Mouse (Mus musculus): Measurements from ENCODE around the gene Gal. TPM values are rescaled to one million over a fixed set of nuclear protein-coding genes. Genes with fewer than 3 reads are reported as not detected.

The Gal gene
- polyA plus RNA-seq, 1 experiment from 2014 or later, result not detected

DNA sequence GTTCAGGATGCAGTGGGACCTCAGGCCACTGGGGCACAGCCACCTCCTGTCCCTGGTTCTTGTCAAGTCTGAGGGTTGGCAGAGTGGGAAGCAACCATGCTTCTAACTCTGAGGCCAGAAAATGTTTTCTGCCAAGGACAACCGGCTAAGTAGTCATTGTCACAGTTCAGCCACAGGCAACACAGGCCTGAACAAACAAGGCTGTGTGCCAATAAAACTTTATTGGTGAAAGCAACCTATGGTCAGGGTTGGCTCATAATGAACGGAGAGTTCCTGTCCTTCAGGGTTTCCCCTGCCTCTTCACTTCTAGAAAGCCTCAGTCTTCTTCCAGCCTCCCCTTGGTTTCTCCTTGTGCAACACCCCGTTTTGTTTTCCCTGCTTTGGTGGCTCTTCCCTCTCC is 21.5 kb upstream of the Gal start:
- TF ChIP-seq CTCF (IDR thresholded peaks at IDR 0.05; ENCODE audit: low read depth) (no peak), EP300 (IDR thresholded peaks at IDR 0.05; ENCODE audit: low read depth) (no peak)
- Histone ChIP-seq H3K36me3 (replicated peaks; ENCODE audit: insufficient read depth, low read length) (no peaks in the 10 kb centered on the region), H3K27ac (ENCODE audit: low read depth) (no peak overlapping the region), H3K4me3 (ENCODE audit: low read depth, low read length) (no peak overlapping the region), H3K27me3 (ENCODE audit: insufficient read depth, low read length) (no peaks in the 10 kb centered on the region), H3K9ac (replicated peaks) (no peak overlapping the region), H3K9me3 (ENCODE audit: low read length) (no peaks in the 10 kb centered on the region), H3K4me2 (ENCODE audit: low read depth, low read length) (no peak overlapping the region), H3K4me1 (ENCODE audit: insufficient read depth) (no peaks in the 10 kb centered on the region)
- 69% methylated on average over 3 of the region's 3 CpGs for WGBS (ENCODE audit: insufficient replicate concordance)
- ATAC-seq (no peak), DNase-seq (no peak)

DNA sequence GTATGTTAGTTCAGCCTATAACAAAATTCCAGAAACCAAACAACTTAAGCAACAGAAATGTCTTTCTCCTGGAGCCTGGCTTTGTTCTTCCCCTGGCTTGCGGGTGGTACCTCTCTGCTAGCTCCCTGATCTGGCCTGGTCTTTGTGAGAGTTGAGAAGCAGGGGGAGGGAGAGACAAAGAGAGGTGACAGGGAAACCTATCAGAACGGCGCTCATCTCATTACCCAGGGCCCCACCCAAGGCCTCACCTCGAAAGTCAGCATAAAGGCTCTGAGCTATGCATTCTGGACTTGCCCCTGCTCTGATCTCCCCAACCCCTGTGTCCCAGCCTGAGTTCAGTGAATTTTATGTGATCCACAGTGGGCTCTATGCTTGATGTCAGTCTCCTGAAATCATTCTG is 20.3 kb upstream of the Gal start:
- no peaks in the 10 kb centered on the region for H3K9me3 ChIP-seq (ENCODE audit: low read length)
- H3K9ac ChIP-seq (replicated peaks), result no peak overlapping the region
- H3K4me1 ChIP-seq (ENCODE audit: insufficient read depth), result no peaks in the 10 kb centered on the region
- no peak for DNase-seq
- H3K36me3 ChIP-seq (replicated peaks; ENCODE audit: insufficient read depth, low read length), result no peaks in the 10 kb centered on the region
- H3K27me3 ChIP-seq (ENCODE audit: insufficient read depth, low read length), result no peaks in the 10 kb centered on the region
- no peak for TF ChIP-seq EP300 (IDR thresholded peaks at IDR 0.05; ENCODE audit: low read depth)
- no peak for TF ChIP-seq CTCF (IDR thresholded peaks at IDR 0.05; ENCODE audit: low read depth)
- H3K27ac ChIP-seq (ENCODE audit: low read depth), result no peak overlapping the region
- no peak for ATAC-seq
- no peak overlapping the region for H3K4me2 ChIP-seq (ENCODE audit: low read depth, low read length)
- WGBS (ENCODE audit: insufficient replicate concordance), result 43% methylated on average over 4 of the region's 4 CpGs
- H3K4me3 ChIP-seq (ENCODE audit: low read depth, low read length), result no peak overlapping the region

GRCm38 (mm10) chr19:3434124-3434523 is 19.8 kb upstream of the Gal start:
- no peak for ATAC-seq

GRCm38 (mm10) chr19:3431969-3432368 is 17.6 kb upstream of the Gal start:
- ATAC-seq, result no peak
- 70% methylated on average over 1 of the region's 2 CpGs for WGBS (ENCODE audit: insufficient replicate concordance)
- no peaks in the 10 kb centered on the region for H3K9me3 ChIP-seq (ENCODE audit: low read length)
- H3K27me3 ChIP-seq (ENCODE audit: insufficient read depth, low read length), result no peaks in the 10 kb centered on the region
- H3K27ac ChIP-seq (ENCODE audit: low read depth), result no peak overlapping the region
- DNase-seq, result no peak
- H3K4me1 ChIP-seq (ENCODE audit: insufficient read depth), result no peaks in the 10 kb centered on the region
- H3K36me3 ChIP-seq (replicated peaks; ENCODE audit: insufficient read depth, low read length), result no peaks in the 10 kb centered on the region
- no peak overlapping the region for H3K4me3 ChIP-seq (ENCODE audit: low read depth, low read length)
- no peak for TF ChIP-seq CTCF (IDR thresholded peaks at IDR 0.05; ENCODE audit: low read depth)
- no peak for TF ChIP-seq EP300 (IDR thresholded peaks at IDR 0.05; ENCODE audit: low read depth)
- no peak overlapping the region for H3K9ac ChIP-seq (replicated peaks)
- no peak overlapping the region for H3K4me2 ChIP-seq (ENCODE audit: low read depth, low read length)

More at GRCm38 (mm10) chr19:3434124-3434523, 19.8 kb upstream of the Gal start:
- H3K9me3 ChIP-seq (ENCODE audit: low read length), result no peaks in the 10 kb centered on the region
- TF ChIP-seq CTCF (IDR thresholded peaks at IDR 0.05; ENCODE audit: low read depth) (no peak), EP300 (IDR thresholded peaks at IDR 0.05; ENCODE audit: low read depth) (no peak)
- H3K4me3 ChIP-seq (ENCODE audit: low read depth, low read length), result no peak overlapping the region
- WGBS (ENCODE audit: insufficient replicate concordance), result 38% methylated on average over 4 of the region's 4 CpGs
- H3K36me3 ChIP-seq (replicated peaks; ENCODE audit: insufficient read depth, low read length), result no peaks in the 10 kb centered on the region
- H3K4me2 ChIP-seq (ENCODE audit: low read depth, low read length), result no peak overlapping the region
- DNase-seq, result no peak
- H3K27ac ChIP-seq (ENCODE audit: low read depth), result no peak overlapping the region
- H3K27me3 ChIP-seq (ENCODE audit: insufficient read depth, low read length), result no peaks in the 10 kb centered on the region
- no peak overlapping the region for H3K9ac ChIP-seq (replicated peaks)
- no peaks in the 10 kb centered on the region for H3K4me1 ChIP-seq (ENCODE audit: insufficient read depth)

DNA sequence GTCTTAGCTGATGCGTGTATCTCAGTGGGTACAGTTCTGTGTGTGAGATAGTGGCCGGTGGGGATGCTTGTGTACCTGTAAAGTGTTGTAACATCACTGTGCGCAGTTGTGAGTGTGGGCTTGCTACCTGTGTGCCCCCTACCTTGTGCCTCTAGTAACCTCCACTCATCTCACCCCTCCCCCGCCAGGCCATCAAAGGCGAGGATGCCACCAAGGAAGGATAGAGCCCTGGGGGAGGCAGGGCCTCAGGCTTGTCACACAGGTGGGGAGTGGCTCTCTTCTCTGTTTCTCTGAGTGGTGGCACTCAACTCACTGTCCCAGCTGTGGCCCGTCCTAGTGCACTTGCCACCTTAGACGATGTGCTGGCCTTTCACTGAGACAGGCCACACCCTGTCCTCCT is 16.7 kb upstream of the Gal start:
- no peak for DNase-seq
- Histone ChIP-seq H3K4me2 (ENCODE audit: low read depth, low read length) (no peak overlapping the region), H3K36me3 (replicated peaks; ENCODE audit: insufficient read depth, low read length) (no peaks in the 10 kb centered on the region), H3K9ac (replicated peaks) (no peak overlapping the region), H3K27me3 (ENCODE audit: insufficient read depth, low read length) (no peaks in the 10 kb centered on the region), H3K4me1 (ENCODE audit: insufficient read depth) (no peaks in the 10 kb centered on the region), H3K27ac (ENCODE audit: low read depth) (no peak overlapping the region), H3K4me3 (ENCODE audit: low read depth, low read length) (no peak overlapping the region), H3K9me3 (ENCODE audit: low read length) (no peaks in the 10 kb centered on the region)
- TF ChIP-seq CTCF (IDR thresholded peaks at IDR 0.05; ENCODE audit: low read depth) (no peak), EP300 (IDR thresholded peaks at IDR 0.05; ENCODE audit: low read depth) (no peak)
- no peak for ATAC-seq
- WGBS (ENCODE audit: insufficient replicate concordance), result 63% methylated on average over 7 of the region's 7 CpGs

DNA sequence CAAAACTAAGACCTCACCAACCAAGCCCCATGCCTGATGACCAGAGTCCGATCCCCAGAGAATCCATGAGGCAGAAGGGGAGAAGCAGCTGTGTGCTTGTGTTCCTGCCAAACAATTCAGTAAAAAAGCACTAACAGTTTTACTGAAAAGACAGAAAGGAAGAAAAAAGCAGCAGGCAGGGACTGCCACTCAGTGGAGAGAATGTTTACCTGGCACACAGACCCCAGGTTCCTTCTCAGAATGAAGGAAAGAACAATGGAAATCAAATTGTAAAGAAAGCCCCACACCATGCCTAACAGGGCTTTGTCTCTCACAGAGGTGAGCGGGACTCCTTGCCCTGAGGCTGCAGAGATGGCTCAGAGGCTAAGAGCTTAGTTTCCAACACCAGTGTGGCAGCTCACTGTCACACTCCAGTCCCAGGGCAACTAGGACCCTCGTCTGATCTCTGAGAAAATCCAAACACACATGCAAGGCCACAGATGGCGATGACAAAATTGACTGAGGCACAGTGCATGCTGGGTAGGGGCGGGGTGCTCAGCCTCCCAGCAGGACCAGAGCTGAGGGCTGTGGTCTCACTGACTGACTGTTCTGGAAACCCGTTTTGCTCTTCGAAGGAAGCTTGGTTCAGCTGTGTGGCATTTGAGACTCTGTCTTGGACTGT is 14.9 kb upstream of the Gal start:
- no peaks in the 10 kb centered on the region for H3K9me3 ChIP-seq (ENCODE audit: low read length)
- H3K4me2 ChIP-seq (ENCODE audit: low read depth, low read length), result no peak overlapping the region
- TF ChIP-seq EP300 (IDR thresholded peaks at IDR 0.05; ENCODE audit: low read depth) (no peak), CTCF (IDR thresholded peaks at IDR 0.05; ENCODE audit: low read depth) (no peak)
- no peak overlapping the region for H3K27ac ChIP-seq (ENCODE audit: low read depth)
- no peak overlapping the region for H3K4me3 ChIP-seq (ENCODE audit: low read depth, low read length)
- no peak overlapping the region for H3K9ac ChIP-seq (replicated peaks)
- no peak for ATAC-seq
- 59% methylated on average over 7 of the region's 7 CpGs for WGBS (ENCODE audit: insufficient replicate concordance)
- no peak for DNase-seq
- H3K27me3 ChIP-seq (ENCODE audit: insufficient read depth, low read length), result no peaks in the 10 kb centered on the region
- no peaks in the 10 kb centered on the region for H3K36me3 ChIP-seq (replicated peaks; ENCODE audit: insufficient read depth, low read length)
- H3K4me1 ChIP-seq (ENCODE audit: insufficient read depth), result no peaks in the 10 kb centered on the region

All from liver, postnatal 0 days (tissue).